In genomic region chr10:127621191-127622056, GRCm38 (mm10) we compare ENCODE assay signal across 8 mouse cellular contexts. TPM values are rescaled to one million over a fixed set of nuclear protein-coding genes. Genes with fewer than 3 reads are reported as not detected.
A peak's percentile ranks its signal among the peaks of the same experiment; 100 is the strongest.
DNase-seq lines count a peak whose midpoint lies in the region; ATAC-seq lines count a peak whose summit lies in the region.

No protein-coding gene starts in this region.

- H3K4me2 ChIP-seq in hindbrain, embryonic 12.5 days (replicated peaks), result peak overlapping the region; percentile 76

- H3K27ac ChIP-seq in hindbrain, embryonic 12.5 days, result peak overlapping the region; percentile 95

- ATAC-seq in hindbrain, embryonic 12.5 days (ENCODE audit: low FRiP score), result peak; percentile 87

- H3K36me3 ChIP-seq in hindbrain, embryonic 12.5 days, result 0 out of 2 replicates have a peak, but pooled peaks cover 4% of the 10 kb centered on the region

- H3K4me1 ChIP-seq in hindbrain, embryonic 12.5 days, result peaks cover 44% of the 10 kb centered on the region

- peak overlapping the region; percentile 95 for H3K9ac ChIP-seq in hindbrain, embryonic 12.5 days

- peak overlapping the region; percentile 85 for H3K4me3 ChIP-seq in hindbrain, embryonic 12.5 days

- peak; percentile 96 for DNase-seq in NIH3T3 (ENCODE audit: low read depth)
- DNase-seq in cerebellum, postnatal 10 days, result peak; percentile 97
- peak; percentile 86 to 88 for DNase-seq in frontal cortex, postnatal 10 days (ENCODE audit: low spot score in 2 of 2)
- peak; percentile 85 for DNase-seq in left cerebral cortex, adult 11 months (ENCODE audit: low spot score)
- peak; percentile 95 for DNase-seq in lung, postnatal 36 days
- peak; percentile 69 for DNase-seq in retina, postnatal 7 days (ENCODE audit: low read depth, low spot score)
- peak; percentile 86 for DNase-seq in urinary bladder, postnatal 25 days (ENCODE audit: low spot score)

- H3K27me3 ChIP-seq in hindbrain, embryonic 12.5 days, result no peaks in the 10 kb centered on the region

- WGBS in hindbrain, embryonic 12.5 days, result under 1% methylated on average over 37 of the region's 39 CpGs

- 0 out of 2 replicates have a peak, but pooled peaks cover 2% of the 10 kb centered on the region for H3K9me3 ChIP-seq in hindbrain, embryonic 12.5 days (replicated peaks)

RNA-seq across cellular contexts. Expression of gene Lrp1, which starts 0.5 kb away (rescaled TPM):
- 111 and 115 TPM in 2 replicates for polyA plus RNA-seq in hindbrain, embryonic 12.5 days (2016; fragmentation: Nextera tagmentation; extraction: Ambion mirVana)

RNA-seq across cellular contexts. Expression of gene Stat6, which starts 21.4 kb away (rescaled TPM):
- polyA plus RNA-seq in hindbrain, embryonic 12.5 days (2016; fragmentation: Nextera tagmentation; extraction: Ambion mirVana), result 8.8 and 11.3 TPM in 2 replicates

RNA-seq across cellular contexts. Expression of gene Nemp1, which starts 45.3 kb away (rescaled TPM):
- polyA plus RNA-seq in hindbrain, embryonic 12.5 days (2016; fragmentation: Nextera tagmentation; extraction: Ambion mirVana), result 7.8 and 8.9 TPM in 2 replicates

RNA-seq across cellular contexts. Expression of gene Nab2, which starts 46.9 kb away (rescaled TPM):
- polyA plus RNA-seq in hindbrain, embryonic 12.5 days (2016; fragmentation: Nextera tagmentation; extraction: Ambion mirVana), result 6.8 and 8.9 TPM in 2 replicates

Comparison
In these comparisons a context has a peak if more than half of its experiments do, and no peak if none do; other contexts are left out.
1. Peak in every context shown above with its lines: DNase-seq, ATAC-seq, H3K4me3 ChIP-seq and H3K27ac ChIP-seq.